Mouse (Mus musculus) liver, embryonic 14.5 days (tissue): ENCODE results near the gene Sufu. TPM values are rescaled to one million over a fixed set of nuclear protein-coding genes. Genes with fewer than 3 reads are reported as not detected.

Experiments
- ATAC-seq: fragments of 200-750 bp; cut with Nextera tagmentation; 2 replicates; pipeline ENCODE4 v1.8.0; 2017; ENCODE audit warnings: moderate number of reproducible peaks, mild to moderate bottlenecking, moderate library complexity; ENCODE audit not compliant: insufficient read depth
- DNase-seq, 3 experiments: peaks; one replicate each; pipeline ENCODE4 v3.0.0-alpha.2; 2012 to 2013; ENCODE audit warnings: low read depth in 3 of 3, low spot score in 3 of 3
- H3K27ac ChIP-seq: fragments of 300-500 bp; sonication (generic); 2 replicates; pipeline ENCODE4 v1.5.1; 2014; ENCODE audit warnings: moderate library complexity, mild to moderate bottlenecking, control low read depth, inconsistent platforms
- H3K27me3 ChIP-seq: fragments of 300-500 bp; sonication (generic); 2 replicates; pipeline ENCODE4 v1.6.1; 2014; ENCODE audit warnings: mild to moderate bottlenecking, low read length, moderate library complexity; ENCODE audit not compliant: control insufficient read depth, insufficient read depth
- H3K36me3 ChIP-seq: fragments of 300-500 bp; sonication (generic); replicated peaks from 2 replicates; pipeline ENCODE4 v1.6.1; 2014; ENCODE audit warnings: low read depth; ENCODE audit not compliant: control insufficient read depth, insufficient read depth
- H3K4me1 ChIP-seq, 2 experiments: fragments of 200-500 bp in 1 of 2; fragments of 300-500 bp in 1 of 2; sonication (generic) in 1 of 2; replicated peaks; 2 replicates each; pipeline ENCODE4 v1.6.1; 2012 to 2014; ENCODE audit warnings: antibody characterized with exemption in 1 of 2, inconsistent platforms in 1 of 2, low read length in 1 of 2; ENCODE audit not compliant: control insufficient read depth in 2 of 2, insufficient read depth in 2 of 2
- H3K4me2 ChIP-seq: fragments of 300-500 bp; sonication (generic); 2 replicates; pipeline ENCODE4 v1.6.1; 2014; ENCODE audit warnings: low read depth, mild to moderate bottlenecking, control low read depth, moderate library complexity
- H3K4me3 ChIP-seq, 2 experiments: fragments of 200-500 bp in 1 of 2; fragments of 300-500 bp in 1 of 2; sonication (generic) in 1 of 2; 2 replicates each; pipeline ENCODE4 v1.5.1; 2012 to 2014; ENCODE audit warnings: low read depth in 2 of 2, low read length in 2 of 2, mild to moderate bottlenecking in 2 of 2, control low read depth in 1 of 2, inconsistent platforms in 1 of 2, moderate library complexity in 1 of 2; ENCODE audit not compliant: insufficient read depth in 1 of 2
- H3K9ac ChIP-seq: fragments of 300-500 bp; sonication (generic); replicated peaks from 2 replicates; pipeline ENCODE4 v1.6.1; 2014; ENCODE audit warnings: mild to moderate bottlenecking, control low read depth, moderate library complexity
- H3K9me3 ChIP-seq: fragments of 300-500 bp; sonication (generic); 2 replicates; pipeline ENCODE4 v1.6.1; 2016; ENCODE audit warnings: low read length, mixed read lengths; ENCODE audit not compliant: control insufficient read depth
- CTCF ChIP-seq: IDR thresholded peaks from 2 replicates; pipeline ENCODE4 v1.5.1; 2016; ENCODE audit warnings: antibody characterized with exemption, low read depth, control low read depth
- EP300 ChIP-seq: IDR thresholded peaks from 2 replicates; pipeline ENCODE4 v1.6.1; 2016; ENCODE audit warnings: antibody characterized with exemption, low read depth
- WGBS: fragments of 180-500 bp; shearing (Covaris S2); extraction: QIAGEN DNeasy Blood & Tissue Kit; methylation state at CpG from one replicate; pipeline ENCODE4 v1.1.7; 2014; ENCODE audit not compliant: insufficient replicate concordance; 5-methylcytosine and 5-hydroxymethylcytosine counted together
- polyA plus RNA-seq, 2 experiments: library from polyadenylated mRNA; depleted of rRNA in 1 of 2; stranded (reverse) in 1 of 2; unstranded in 1 of 2; fragments of >200 nt; fragmentation: Nextera tagmentation in 1 of 2; extraction: Ambion mirVana in 1 of 2; gene quantifications; 2 replicates each; pipeline versions ENCODE4 v1.2.1 to v1.2.3; 2012 to 2014

Gene Sufu
- polyA plus RNA-seq, 2 experiments = 3.6 to 4.2 TPM

DNA sequence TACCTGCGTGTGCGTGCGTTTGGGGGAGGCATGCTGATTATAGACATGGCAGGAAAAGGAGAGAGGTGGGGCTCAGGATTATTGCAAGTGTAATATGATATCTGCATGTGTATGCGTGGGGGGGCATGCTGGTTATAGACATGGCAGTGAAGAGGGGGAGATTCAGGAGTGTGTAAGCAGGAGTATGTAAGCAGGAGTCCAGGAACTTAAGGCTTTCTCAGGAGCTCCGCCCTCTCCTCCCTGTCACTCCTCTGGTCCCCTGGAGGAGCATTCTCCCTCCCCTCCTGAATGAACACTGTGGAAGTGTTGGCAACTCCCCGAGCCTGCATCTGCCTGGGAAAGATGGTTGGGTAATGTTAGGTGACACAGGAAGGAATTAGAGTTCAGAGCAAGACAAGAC, 51.2 kb downstream of the Sufu start:
- 51% methylated on average over 6 of the region's 6 CpGs for WGBS
- Histone ChIP-seq H3K36me3 (no peaks in the 10 kb centered on the region), H3K4me2 (no peak overlapping the region), H3K4me1 (0 out of 4 replicates have a peak, but pooled peaks cover 0 to 2% of the 10 kb centered on the region in 2 experiments), H3K27ac (no peak overlapping the region), H3K9ac (no peak overlapping the region), H3K4me3 (no peak overlapping the region), H3K27me3 (no peaks in the 10 kb centered on the region), H3K9me3 (no peaks in the 10 kb centered on the region)
- DNase-seq = no peak
- no peak for ATAC-seq
- TF ChIP-seq EP300 = no peak
- TF ChIP-seq CTCF = no peak

GRCm38 (mm10) chr19:46449261-46450005, 52.7 kb downstream of the Sufu start:
- no peak for DNase-seq
- H3K4me1 ChIP-seq = peaks cover 6 to 14% of the 10 kb centered on the region in 2 experiments
- WGBS = 80% methylated on average over 7 of the region's 7 CpGs
- H3K4me3 ChIP-seq = no peak overlapping the region
- TF ChIP-seq EP300 = no peak
- TF ChIP-seq CTCF = no peak
- no peak overlapping the region for H3K9ac ChIP-seq
- no peak overlapping the region for H3K4me2 ChIP-seq
- H3K27me3 ChIP-seq = no peaks in the 10 kb centered on the region
- H3K9me3 ChIP-seq = no peaks in the 10 kb centered on the region
- no peaks in the 10 kb centered on the region for H3K36me3 ChIP-seq
- no peak overlapping the region for H3K27ac ChIP-seq
- no peak for ATAC-seq

- Histone ChIP-seq H3K9me3 (no peaks in the 10 kb centered on the region), H3K4me2 (no peak overlapping the region), H3K4me3 (no peak overlapping the region), H3K36me3 (no peaks in the 10 kb centered on the region), H3K9ac (no peak overlapping the region), H3K4me1 (peaks cover 30 to 39% of the 10 kb centered on the region in 2 experiments), H3K27me3 (no peaks in the 10 kb centered on the region), H3K27ac (no peak overlapping the region)
- DNase-seq = no peak
- TF ChIP-seq CTCF (peak; percentile 94), EP300 (no peak)
- WGBS = 29% methylated on average over 10 of the region's 10 CpGs
- ATAC-seq = no peak
These were observed 55.5 kb downstream of the Sufu start for GRCm38 (mm10) chr19:46452052-46452827.

DNA sequence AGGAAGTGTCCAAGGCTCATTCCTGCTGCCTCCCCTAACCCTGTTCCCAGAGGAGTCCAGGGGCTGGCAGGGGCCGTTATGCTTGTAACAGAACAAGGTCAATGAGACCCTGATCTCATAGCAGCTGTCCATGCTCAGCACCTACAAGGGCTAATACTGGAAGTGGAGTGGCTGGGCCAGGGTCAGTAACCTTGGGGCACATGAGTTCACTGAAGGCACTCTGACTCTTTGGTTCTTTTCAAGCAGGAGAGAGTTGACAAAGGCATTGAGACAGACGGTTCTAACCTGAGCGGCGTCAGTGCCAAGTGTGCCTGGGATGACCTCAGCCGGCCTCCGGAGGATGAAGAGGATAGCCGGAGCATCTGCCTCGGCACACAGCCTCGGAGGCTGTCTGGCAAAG, 56.2 kb downstream of the Sufu start:
- Histone ChIP-seq H3K36me3 (no peaks in the 10 kb centered on the region), H3K4me2 (no peak overlapping the region), H3K4me1 (peaks cover 30 to 40% of the 10 kb centered on the region in 2 experiments), H3K4me3 (no peak overlapping the region), H3K9ac (no peak overlapping the region), H3K9me3 (no peaks in the 10 kb centered on the region), H3K27me3 (no peaks in the 10 kb centered on the region), H3K27ac (no peak overlapping the region)
- 76% methylated on average over 9 of the region's 9 CpGs for WGBS
- no peak for TF ChIP-seq CTCF
- TF ChIP-seq EP300 = no peak
- DNase-seq (no peak), ATAC-seq (no peak)

GRCm38 (mm10) chr19:46454126-46454880, 57.6 kb downstream of the Sufu start:
- H3K27ac ChIP-seq = peak overlapping the region; percentile 84
- no peaks in the 10 kb centered on the region for H3K9me3 ChIP-seq
- no peak overlapping the region for H3K4me3 ChIP-seq
- H3K4me2 ChIP-seq = peak overlapping the region; percentile 59
- no peaks in the 10 kb centered on the region for H3K36me3 ChIP-seq
- TF ChIP-seq EP300 (no peak), CTCF (no peak)
- ATAC-seq (peak; percentile 22), DNase-seq (no peak)
- H3K27me3 ChIP-seq = no peaks in the 10 kb centered on the region
- H3K9ac ChIP-seq = peak overlapping the region; percentile 60
- 22% methylated on average over 20 of the region's 20 CpGs for WGBS
- peaks cover 30 to 48% of the 10 kb centered on the region in 2 experiments for H3K4me1 ChIP-seq
